Mouse (Mus musculus) bone marrow, adult 2 months (tissue): ENCODE measurements around the gene Ltb. TPM values are rescaled to one million over a fixed set of nuclear protein-coding genes. Genes with fewer than 3 reads are reported as not detected.
A peak's percentile ranks its signal among the peaks of the same experiment; 100 is the strongest.

ENCODE experiments used
- H3K27ac ChIP-seq: fragments of 200-500 bp; 2 replicates; pipeline ENCODE4 v1.5.1; 2012; ENCODE audit warnings: low read depth, mild to moderate bottlenecking, control low read depth, inconsistent platforms, low read length; ENCODE audit not compliant: control insufficient read depth, poor library complexity, insufficient read depth
- H3K4me1 ChIP-seq: fragments of 200-500 bp; 2 replicates; pipeline ENCODE4 v1.6.1; 2011; ENCODE audit warnings: low read length; ENCODE audit not compliant: control insufficient read depth, insufficient read depth
- H3K4me3 ChIP-seq: fragments of 200-500 bp; replicated peaks from 2 replicates; pipeline ENCODE3; 2011; ENCODE audit warnings: mild to moderate bottlenecking, low read depth, low read length, control low read depth; ENCODE audit not compliant: control insufficient read depth
- CTCF ChIP-seq: fragments of 200-500 bp; IDR thresholded peaks from 2 replicates; pipeline ENCODE4 v1.5.1; 2011; ENCODE audit warnings: low read length, control low read depth; ENCODE audit not compliant: control insufficient read depth, insufficient read depth
- POLR2A ChIP-seq: fragments of 200-500 bp; IDR thresholded peaks from 2 replicates; pipeline ENCODE4 v1.6.1; 2011; ENCODE audit warnings: low read depth, mild to moderate bottlenecking, control low read depth, low read length, borderline replicate concordance; ENCODE audit not compliant: control insufficient read depth
- WGBS: fragments of 180-500 bp; shearing (Covaris S2); methylation state at CpG from one replicate; pipeline ENCODE4 v1.1.7; 2018; 5-methylcytosine and 5-hydroxymethylcytosine counted together
- polyA plus RNA-seq: library from polyadenylated mRNA; stranded (reverse); fragments of >200 nt; gene quantifications from 2 replicates; pipeline ENCODE4 v1.2.4, GENCODE M21; 2011; ENCODE audit warnings: low replicate concordance; ENCODE audit not compliant: missing spikeins, insufficient read depth, insufficient read length

The Ltb gene
- polyA plus RNA-seq, 1 experiment: 66.2 TPM

- H3K4me3 ChIP-seq: peak overlapping the region; percentile 62
- peak overlapping the region; percentile 90 for H3K27ac ChIP-seq
- TF ChIP-seq CTCF: no peak
- TF ChIP-seq POLR2A: 0 out of 2 replicates have a peak, but pooled peaks have one; percentile 1
- 20% methylated on average over 19 of the region's 19 CpGs for whole genome bisulfite sequencing
- peaks cover 13% of the 10 kb centered on the region; the same call in 1 of the 2 replicates for H3K4me1 ChIP-seq
Measured at GRCm38 (mm10) chr17:35194844-35195630, 798 bp downstream of the Ltb start.

- TF ChIP-seq POLR2A (peak; percentile 67; the same call in 1 of the 2 replicates), CTCF (peak; percentile 93)
- 1% methylated on average over 66 of the region's 66 CpGs for WGBS
- H3K4me1 ChIP-seq: peaks cover 9% of the 10 kb centered on the region; the same call in 1 of the 2 replicates
- peak overlapping the region; percentile 90 for H3K27ac ChIP-seq
- H3K4me3 ChIP-seq: peak overlapping the region; percentile 62
Measured at GRCm38 (mm10) chr17:35195631-35196320, 1.5 kb downstream of the Ltb start.

GRCm38 (mm10) chr17:35196321-35196641 lies 2.0 kb downstream of the Ltb start:
- 25% methylated on average over 9 of the region's 9 CpGs for whole genome bisulfite sequencing
- no peak for TF ChIP-seq CTCF
- no peak for TF ChIP-seq POLR2A
- H3K4me3 ChIP-seq: peak overlapping the region; percentile 62
- H3K4me1 ChIP-seq: peaks cover 8% of the 10 kb centered on the region; the same call in 1 of the 2 replicates
- peak overlapping the region; percentile 90; the same call in 1 of the 2 replicates for H3K27ac ChIP-seq

- peaks cover 6% of the 10 kb centered on the region; the same call in 1 of the 2 replicates for H3K4me1 ChIP-seq
- H3K4me3 ChIP-seq: no peak overlapping the region
- no peak for TF ChIP-seq POLR2A
- TF ChIP-seq CTCF: no peak
Measured at GRCm38 (mm10) chr17:35197126-35197525, 2.9 kb downstream of the Ltb start.

GRCm38 (mm10) chr17:35198029-35198428 lies 3.8 kb downstream of the Ltb start:
- TF ChIP-seq CTCF: no peak
- no peak for TF ChIP-seq POLR2A
- Histone ChIP-seq H3K4me1 (peaks cover 4% of the 10 kb centered on the region; the same call in 1 of the 2 replicates), H3K4me3 (no peak overlapping the region), H3K27ac (no peak overlapping the region)
- WGBS: 72% methylated on average over 7 of the region's 7 CpGs

More at GRCm38 (mm10) chr17:35197126-35197525, 2.9 kb downstream of the Ltb start:
- WGBS: 8% methylated on average over 6 of the region's 6 CpGs
- H3K27ac ChIP-seq: no peak overlapping the region

- no peak overlapping the region for H3K4me3 ChIP-seq
- TF ChIP-seq CTCF (no peak), POLR2A (no peak)
- 84% methylated on average over 8 of the region's 8 CpGs for WGBS
- H3K27ac ChIP-seq: no peak overlapping the region
- H3K4me1 ChIP-seq: peaks cover 2% of the 10 kb centered on the region; the same call in 1 of the 2 replicates
Measured at GRCm38 (mm10) chr17:35198946-35199345, 4.7 kb downstream of the Ltb start.

GRCm38 (mm10) chr17:35200398-35200797 lies 6.2 kb downstream of the Ltb start:
- peak overlapping the region; percentile 99 for H3K4me3 ChIP-seq
- 2% methylated on average over 11 of the region's 11 CpGs for WGBS
- TF ChIP-seq CTCF: no peak
- peak; percentile 52; the same call in 1 of the 2 replicates for TF ChIP-seq POLR2A
- H3K27ac ChIP-seq: peak overlapping the region; percentile 85
- no peaks in the 10 kb centered on the region for H3K4me1 ChIP-seq

- H3K27ac ChIP-seq: peak overlapping the region; percentile 85
Measured at GRCm38 (mm10) chr17:35201128-35201527, 6.9 kb downstream of the Ltb start.

More at GRCm38 (mm10) chr17:35201128-35201527, 6.9 kb downstream of the Ltb start:
- no peak for TF ChIP-seq POLR2A
- TF ChIP-seq CTCF: no peak
- 2% methylated on average over 11 of the region's 11 CpGs for WGBS
- H3K4me1 ChIP-seq: no peaks in the 10 kb centered on the region
- peak overlapping the region; percentile 99 for H3K4me3 ChIP-seq
